Mouse (Mus musculus) erythroblast, embryonic 14.5 days (primary cell): Measurements from ENCODE around the gene Akr1c6. TPM values are rescaled to one million over a fixed set of nuclear protein-coding genes. Genes with fewer than 3 reads are reported as not detected.

Experiments used
- H3K27me3 ChIP-seq: 2 replicates; pipeline ENCODE4 v1.6.1; 2012; ENCODE audit warnings: inconsistent platforms; ENCODE audit not compliant: control insufficient read depth
- H3K36me3 ChIP-seq: 2 replicates; pipeline ENCODE4 v1.6.1; 2012; ENCODE audit warnings: mild to moderate bottlenecking, inconsistent platforms; ENCODE audit not compliant: control insufficient read depth
- H3K4me1 ChIP-seq: 2 replicates; pipeline ENCODE4 v1.6.1; 2012; ENCODE audit warnings: inconsistent platforms; ENCODE audit not compliant: control insufficient read depth
- H3K4me3 ChIP-seq: replicated peaks from 2 replicates; pipeline ENCODE3; 2012; ENCODE audit warnings: moderate library complexity, mild to moderate bottlenecking, inconsistent platforms
- H3K9me3 ChIP-seq: 2 replicates; pipeline ENCODE4 v1.6.1; 2012; ENCODE audit warnings: low read length, inconsistent platforms, mixed read lengths; ENCODE audit not compliant: control insufficient read depth
- GATA1 ChIP-seq: IDR thresholded peaks from 2 replicates; pipeline ENCODE4 v1.6.1; 2012; ENCODE audit warnings: low read length, inconsistent platforms, mixed read lengths
- TAL1 ChIP-seq: IDR thresholded peaks from 3 replicates; pipeline ENCODE4 v1.6.1; 2012; ENCODE audit warnings: low read length, inconsistent platforms, mixed read lengths
- polyA plus RNA-seq: library from polyadenylated mRNA; stranded (reverse); fragments of >175 nt; gene quantifications from 2 replicates; pipeline ENCODE4 v1.2.3, GENCODE M21; 2012

The Akr1c6 gene
- polyA plus RNA-seq, 1 experiment, result not detected

GRCm38 (mm10) chr13:4429034-4429433 lies 5.1 kb upstream of the Akr1c6 start:
- no peak for TF ChIP-seq TAL1
- TF ChIP-seq GATA1, result no peak
- no peaks in the 10 kb centered on the region for H3K9me3 ChIP-seq
- H3K27me3 ChIP-seq, result no peaks in the 10 kb centered on the region
- H3K4me1 ChIP-seq, result no peaks in the 10 kb centered on the region
- H3K4me3 ChIP-seq, result no peak overlapping the region
- H3K36me3 ChIP-seq, result no peaks in the 10 kb centered on the region

DNA sequence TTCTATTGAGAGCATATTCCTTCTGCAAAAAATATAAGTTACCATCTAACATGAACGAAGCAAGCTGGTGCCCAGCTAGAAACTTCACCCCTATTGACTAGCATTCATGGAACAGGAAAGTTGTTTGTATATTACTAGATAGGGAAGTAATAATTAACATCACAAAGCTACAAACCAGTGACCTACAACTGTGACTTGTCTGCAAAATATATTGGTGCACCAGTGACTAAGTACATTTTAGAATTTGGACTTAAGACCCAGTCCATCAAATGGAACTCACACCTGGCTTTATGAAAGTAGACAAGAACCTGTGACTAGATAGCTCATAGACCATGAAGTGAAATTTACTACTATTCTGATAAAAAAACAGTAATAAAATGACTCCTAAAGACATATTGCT lies 3.0 kb upstream of the Akr1c6 start:
- Histone ChIP-seq H3K36me3 (no peaks in the 10 kb centered on the region), H3K4me1 (no peaks in the 10 kb centered on the region), H3K27me3 (no peaks in the 10 kb centered on the region), H3K4me3 (no peak overlapping the region), H3K9me3 (no peaks in the 10 kb centered on the region)
- TF ChIP-seq TAL1 (no peak), GATA1 (no peak)

- TF ChIP-seq GATA1, result no peak
- TF ChIP-seq TAL1, result no peak
- no peaks in the 10 kb centered on the region for H3K36me3 ChIP-seq
- no peak overlapping the region for H3K4me3 ChIP-seq
- H3K4me1 ChIP-seq, result no peaks in the 10 kb centered on the region
- no peaks in the 10 kb centered on the region for H3K27me3 ChIP-seq
- 0 out of 2 replicates have a peak, but pooled peaks cover 5% of the 10 kb centered on the region for H3K9me3 ChIP-seq
These were observed 31.5 kb downstream of the Akr1c6 start for GRCm38 (mm10) chr13:4465641-4466040.

DNA sequence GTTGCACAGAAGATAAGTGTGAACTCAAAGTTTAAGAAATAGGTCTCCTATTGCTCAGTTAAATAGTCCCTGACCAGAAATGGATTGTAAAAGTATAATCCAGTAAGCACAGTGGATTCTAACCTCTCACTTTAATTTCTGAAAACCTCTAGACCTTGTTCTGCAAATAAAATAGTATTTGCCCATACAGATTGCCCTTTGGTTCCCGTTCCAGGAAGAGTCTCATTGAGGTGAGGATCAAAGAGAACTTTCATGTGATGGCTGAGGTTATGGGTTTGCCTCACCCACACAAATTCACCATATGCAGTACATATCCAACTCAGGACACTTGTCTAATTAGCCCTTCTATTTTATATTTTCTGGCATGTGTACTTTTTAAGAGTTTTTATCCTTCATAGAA lies 33.8 kb downstream of the Akr1c6 start:
- no peak overlapping the region for H3K4me3 ChIP-seq
- no peaks in the 10 kb centered on the region for H3K27me3 ChIP-seq
- H3K9me3 ChIP-seq, result 0 out of 2 replicates have a peak, but pooled peaks cover 5% of the 10 kb centered on the region
- no peaks in the 10 kb centered on the region for H3K4me1 ChIP-seq
- no peaks in the 10 kb centered on the region for H3K36me3 ChIP-seq
- TF ChIP-seq GATA1 (no peak), TAL1 (no peak)

Other genes with a start within 250 kb of the Akr1c6 start
- not detected in 2 replicates for gene Akr1c13, start 243.2 kb upstream of the Akr1c6 start, polyA plus RNA-seq
- gene Akr1c19, start 205.6 kb upstream of the Akr1c6 start, polyA plus RNA-seq, result 0.03 TPM in 1 of 2 replicates, not detected in the other
- not detected in 2 replicates for gene Akr1c12, start 154.9 kb upstream of the Akr1c6 start, polyA plus RNA-seq
- not detected in 2 replicates for gene Akr1c20, start 89.0 kb downstream of the Akr1c6 start, polyA plus RNA-seq
- gene Akr1c21, start 139.8 kb downstream of the Akr1c6 start, polyA plus RNA-seq, result not detected in 2 replicates
- gene Akr1e1, start 174.9 kb downstream of the Akr1c6 start, polyA plus RNA-seq, result 0.01 and 0.04 TPM in 2 replicates